Mouse (Mus musculus) erythroblast, embryonic 14.5 days (primary cell): ENCODE results near the gene Nubpl.

ENCODE experiments used
- GATA1 ChIP-seq: IDR thresholded peaks from 2 replicates; pipeline ENCODE4 v1.6.1; 2012; ENCODE audit warnings: low read length, inconsistent platforms, mixed read lengths
- TAL1 ChIP-seq: IDR thresholded peaks from 3 replicates; pipeline ENCODE4 v1.6.1; 2012; ENCODE audit warnings: low read length, inconsistent platforms, mixed read lengths

DNA sequence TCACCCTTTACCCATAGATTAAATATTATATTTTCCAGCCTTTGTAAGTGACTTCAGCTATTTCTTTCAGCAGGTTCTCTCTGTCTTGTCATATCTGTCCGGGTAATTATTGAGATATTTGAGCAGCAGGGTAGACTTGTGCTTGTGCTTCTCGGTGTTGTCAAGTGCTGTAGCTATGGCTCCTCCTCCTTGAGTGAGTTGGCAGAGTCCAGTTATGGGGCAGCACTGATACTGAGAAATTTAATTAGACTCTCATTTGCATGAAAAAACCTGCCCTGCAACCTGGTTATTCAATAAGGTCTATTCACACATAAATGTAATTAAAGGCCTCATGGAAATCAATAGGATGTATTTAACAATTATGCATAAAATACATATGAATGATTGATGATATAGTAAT is 145.2 kb downstream of the Nubpl start:
- TF ChIP-seq TAL1 (no peak), GATA1 (no peak)
